Mouse (Mus musculus) urinary bladder, adult 18-20 months (tissue): Measurements from ENCODE around the gene Gmfg.

ENCODE experiments used
- DNase-seq, 2 experiments: peaks; one replicate each; pipeline ENCODE4 v3.0.0; 2022; ENCODE audit warnings: low spot score in 2 of 2, mixed read lengths in 2 of 2

The Gmfg gene

DNA sequence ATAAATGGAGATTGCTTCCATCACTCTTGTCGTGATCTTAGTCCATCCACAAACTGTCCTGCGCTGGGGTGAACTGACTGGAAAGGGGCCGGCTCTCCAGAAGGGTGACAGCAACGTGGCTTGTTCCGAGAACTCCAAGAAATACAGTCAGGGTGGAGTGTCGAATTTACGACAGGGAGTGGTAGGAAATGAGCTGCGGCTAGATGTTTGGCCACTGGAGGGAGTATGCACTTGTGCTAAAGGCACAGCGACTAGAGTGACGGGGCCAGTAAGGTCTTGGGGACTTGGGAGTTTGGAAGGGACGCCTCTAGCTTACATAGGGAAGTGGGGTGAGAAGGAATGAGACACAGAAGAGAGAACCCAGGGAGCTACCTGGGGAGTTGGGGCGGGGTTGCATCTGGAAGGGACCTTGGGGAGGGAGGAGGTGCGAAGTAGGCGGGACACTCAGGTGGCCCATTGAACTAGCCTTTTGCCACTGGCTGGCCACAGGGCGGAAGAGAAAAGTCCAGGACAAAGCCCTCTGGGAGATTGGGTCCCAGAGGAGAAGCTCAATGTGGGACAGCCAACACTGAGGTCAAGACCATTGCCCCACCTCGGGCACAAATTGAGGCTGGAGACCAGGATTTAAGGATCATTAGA is at the start of gene Gmfg:
TSS of gene Gmfg (plus strand) at position 516 of the 639 bp plus-strand sequence.
- DNase-seq: peak in 1 of 2 experiments; percentile 63

DNA sequence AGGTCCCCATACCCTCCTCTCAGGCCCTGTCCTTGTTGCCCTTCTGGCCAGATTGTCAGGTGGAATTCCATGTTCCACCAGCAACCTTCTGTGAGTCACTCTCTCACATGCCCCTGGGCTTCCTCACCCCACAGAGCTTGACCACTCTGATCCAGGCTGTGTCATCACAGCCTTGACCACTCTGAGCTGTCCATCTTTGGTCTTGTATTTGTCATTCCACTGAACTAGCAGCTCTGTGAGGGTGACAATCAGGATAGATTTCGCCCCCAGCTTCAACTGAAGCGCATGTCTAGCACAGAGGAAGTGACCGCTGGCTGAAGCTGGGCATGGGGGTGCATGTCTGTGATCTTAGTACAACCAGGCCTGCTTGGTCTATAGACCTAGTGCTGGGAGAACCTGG is 46.9 kb upstream of the Gmfg start:
- no peak for DNase-seq

DNA sequence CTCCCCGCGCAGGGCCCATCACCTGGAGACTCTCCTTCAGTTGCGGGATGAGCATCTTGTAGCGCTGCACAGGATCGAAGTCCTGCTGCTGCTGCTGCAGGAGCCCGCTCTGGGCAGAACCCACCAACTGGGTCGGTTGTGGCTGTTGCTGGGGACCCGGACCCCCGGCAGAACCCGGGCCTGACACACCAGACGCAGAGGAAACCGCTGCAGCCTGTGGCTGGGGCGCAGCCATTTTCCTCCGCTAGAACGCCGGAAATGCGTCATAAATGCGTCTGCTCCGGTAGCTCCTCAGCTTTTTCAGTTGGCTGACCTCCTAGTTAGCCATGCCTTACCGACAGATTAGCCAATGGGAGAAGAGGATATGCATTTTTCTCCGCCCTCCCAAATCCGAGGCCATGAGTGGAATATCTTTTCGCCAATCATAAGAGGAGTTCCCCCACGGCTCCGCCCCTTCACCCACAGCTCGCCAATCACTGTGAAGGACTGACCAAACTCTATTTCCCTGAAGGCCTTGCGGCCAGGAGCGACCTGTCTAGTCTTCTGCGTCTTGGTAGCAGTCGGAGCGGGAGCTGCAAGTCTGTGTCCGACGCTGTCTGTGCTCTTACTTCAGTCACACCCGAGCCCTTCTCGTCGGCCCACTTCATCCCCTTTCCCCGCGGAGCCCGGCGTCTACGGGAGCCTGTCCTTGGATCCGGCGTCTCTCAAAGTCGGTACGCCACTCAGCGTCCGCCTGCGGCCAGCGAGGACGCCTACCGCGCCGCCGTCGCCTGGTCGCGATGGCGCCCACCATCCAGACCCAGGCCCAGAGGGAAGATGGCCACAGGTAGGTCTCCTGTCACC is 44.6 kb upstream of the Gmfg start, which contains the start of the genes Med29 and Paf1:
TSS of gene Med29 (minus strand) at position 280 of the 843 bp plus-strand sequence.
TSS of gene Paf1 (plus strand) at position 523 of the 843 bp plus-strand sequence.
- peak; percentile 81 to 96 for DNase-seq

DNA sequence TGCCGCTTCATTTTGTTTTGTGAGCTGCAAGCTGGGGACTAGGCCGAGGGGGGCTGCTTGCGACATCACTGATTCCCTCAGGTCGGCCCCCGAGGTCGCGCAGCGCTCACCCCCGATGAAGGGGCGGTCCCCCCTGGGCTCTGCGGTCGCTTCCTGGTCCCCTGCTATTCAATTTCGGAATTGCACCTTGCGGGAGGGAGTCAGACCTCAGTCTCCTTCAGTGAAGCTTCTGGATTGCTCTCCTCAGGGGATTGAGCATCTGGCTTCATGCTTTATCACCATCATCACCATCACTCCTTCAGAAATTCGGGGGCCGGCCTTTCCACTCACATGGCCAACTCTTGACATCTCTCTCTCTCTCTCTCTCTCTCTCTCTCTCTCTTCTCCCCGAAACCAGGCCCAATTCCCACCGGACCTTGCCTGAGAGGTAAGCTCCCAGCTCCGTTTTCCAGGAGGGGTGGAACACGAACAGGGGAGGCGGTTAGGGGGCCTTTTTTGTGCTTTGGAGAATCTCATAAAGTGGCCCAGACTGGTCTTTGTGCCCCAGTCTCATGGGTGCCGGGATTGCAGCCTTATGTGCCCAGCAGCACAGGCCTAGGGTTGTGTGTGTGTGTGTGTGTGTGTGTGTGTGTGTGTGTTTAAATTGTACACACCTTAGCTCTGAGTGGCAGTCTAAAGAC is 43.8 kb upstream of the Gmfg start:
- DNase-seq: no peak

DNA sequence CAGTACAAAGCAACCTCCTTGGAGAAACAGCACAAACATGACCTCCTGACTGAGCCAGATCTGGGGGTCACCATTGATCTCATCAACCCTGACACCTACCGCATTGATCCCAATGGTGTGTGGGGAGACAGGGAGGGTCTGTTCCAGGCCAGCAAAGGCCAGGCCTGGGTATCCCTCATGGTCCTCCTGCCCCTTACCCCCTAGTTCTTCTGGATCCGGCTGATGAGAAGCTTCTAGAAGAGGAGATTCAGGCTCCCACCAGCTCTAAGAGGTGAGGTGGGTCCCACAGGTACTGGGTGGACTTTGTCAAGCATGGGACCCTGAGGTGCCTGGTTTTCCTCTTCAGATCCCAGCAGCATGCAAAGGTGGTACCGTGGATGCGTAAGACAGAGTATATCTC is 41.8 kb upstream of the Gmfg start:
- DNase-seq: no peak

DNA sequence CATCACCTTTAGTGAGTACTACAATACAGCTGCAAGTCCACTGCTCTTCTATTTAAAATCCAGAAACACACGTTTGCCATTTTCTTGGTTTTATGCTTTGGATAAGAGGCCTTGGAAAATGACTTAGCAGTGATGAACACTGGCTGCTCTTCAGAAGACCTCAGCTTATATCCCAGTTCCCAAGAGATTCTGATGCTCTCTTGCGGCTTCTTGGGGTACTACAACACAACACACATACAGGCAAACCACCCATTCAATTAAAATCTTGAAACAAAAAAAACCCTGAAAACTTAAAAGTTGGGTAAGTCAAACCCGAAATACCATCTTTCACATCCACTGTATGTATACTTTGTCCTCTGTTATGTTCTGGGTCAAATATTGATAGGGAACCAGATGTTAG is 39.2 kb upstream of the Gmfg start:
- DNase-seq: no peak

DNA sequence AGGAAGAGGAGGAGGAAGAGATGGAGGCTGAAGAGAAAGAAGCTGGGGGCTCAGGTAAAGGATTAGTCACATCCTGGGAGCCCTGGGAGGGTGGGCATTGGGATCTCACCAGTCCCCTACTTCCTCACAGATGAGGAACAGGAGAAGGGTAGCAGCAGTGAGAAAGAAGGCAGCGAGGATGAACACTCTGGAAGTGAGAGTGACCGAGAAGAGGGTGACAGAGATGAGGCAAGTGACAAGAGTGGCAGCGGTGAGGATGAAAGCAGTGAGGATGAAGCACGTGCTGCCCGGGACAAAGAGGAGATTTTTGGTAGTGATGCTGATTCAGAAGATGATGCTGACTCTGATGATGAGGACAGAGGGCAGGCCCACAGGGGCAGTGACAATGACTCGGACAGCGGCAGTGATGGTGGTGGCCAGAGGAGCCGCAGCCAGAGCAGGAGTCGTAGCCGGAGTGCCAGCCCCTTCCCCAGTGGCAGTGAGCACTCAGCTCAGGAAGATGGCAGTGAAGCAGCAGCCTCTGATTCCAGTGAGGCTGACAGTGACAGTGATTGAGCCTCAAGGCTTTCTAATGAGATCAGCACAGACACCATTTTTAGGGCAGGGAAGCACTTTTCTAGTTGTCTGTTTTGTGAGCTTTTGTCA is 38.4 kb upstream of the Gmfg start:
- DNase-seq: no peak

DNA sequence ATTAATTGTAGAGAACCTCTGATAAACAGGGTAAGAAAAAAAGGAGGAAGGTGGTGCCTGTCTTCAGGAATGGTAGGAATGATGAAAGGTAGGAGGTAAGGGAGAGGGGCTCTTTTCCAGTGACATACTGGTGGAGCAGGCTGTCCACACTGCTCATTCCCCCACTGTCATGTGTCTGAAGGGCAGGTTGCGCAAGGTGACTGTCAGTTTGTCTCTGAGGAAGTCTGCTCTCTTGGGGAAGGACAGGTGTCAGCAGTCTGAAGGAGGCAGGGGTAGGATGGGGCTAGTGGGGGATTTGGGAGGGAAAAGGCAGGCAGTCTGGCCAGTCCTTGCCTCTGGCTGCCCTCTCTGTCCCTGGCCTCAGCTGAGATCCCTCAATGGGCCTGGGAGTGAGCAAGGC is 36.2 kb upstream of the Gmfg start:
- DNase-seq: no peak

DNA sequence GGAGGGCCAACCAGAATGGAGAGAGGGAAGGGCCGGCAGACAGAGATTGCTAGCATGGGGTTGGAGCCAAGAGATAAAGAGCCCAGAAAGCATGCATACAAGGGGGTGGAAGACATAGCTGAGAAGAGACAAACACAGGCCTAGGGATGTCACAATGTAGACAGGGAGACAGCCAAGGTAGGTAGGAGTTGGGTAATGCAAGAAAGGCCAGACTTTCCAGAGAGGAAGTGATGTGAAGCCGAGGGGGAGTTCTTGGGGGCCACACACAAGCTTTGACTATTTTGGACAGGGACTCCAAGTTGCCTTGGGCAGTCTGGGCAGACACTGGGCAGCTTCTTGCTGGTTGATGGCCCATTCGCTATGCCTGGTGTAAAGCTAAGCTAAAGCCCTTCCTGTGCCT is 35.3 kb upstream of the Gmfg start:
- no peak for DNase-seq

DNA sequence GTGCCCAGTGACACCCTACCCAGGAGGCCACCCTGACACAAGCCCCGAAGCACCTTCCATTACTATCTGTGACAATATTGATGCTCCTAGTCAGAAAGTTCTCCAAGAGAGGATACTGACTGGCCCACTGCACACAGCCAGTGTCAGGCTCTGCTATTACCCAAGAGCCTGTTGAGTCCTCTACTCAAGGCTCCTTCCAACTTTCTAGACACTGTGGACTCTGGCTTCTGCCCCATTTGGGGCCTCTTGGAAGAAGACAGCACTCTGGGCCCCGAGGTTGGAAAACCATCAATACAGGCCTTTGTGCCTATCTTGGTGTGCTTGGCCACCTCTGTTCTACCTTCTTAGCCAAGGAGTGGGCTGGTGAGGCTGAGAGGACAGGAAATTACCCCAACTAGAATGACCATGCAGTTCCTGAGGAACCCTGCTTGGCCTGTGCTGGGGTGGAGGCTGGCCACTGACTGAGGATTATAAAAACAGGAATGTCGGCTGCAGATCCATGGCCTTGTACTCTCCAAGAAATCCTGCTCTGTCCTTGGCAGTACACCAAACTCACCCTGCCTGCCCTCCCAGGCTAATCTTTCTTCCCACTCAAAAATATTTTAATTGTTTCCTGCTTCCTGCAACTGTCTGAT is 26.3 kb upstream of the Gmfg start:
- DNase-seq: peak in 1 of 2 experiments; percentile 63

DNA sequence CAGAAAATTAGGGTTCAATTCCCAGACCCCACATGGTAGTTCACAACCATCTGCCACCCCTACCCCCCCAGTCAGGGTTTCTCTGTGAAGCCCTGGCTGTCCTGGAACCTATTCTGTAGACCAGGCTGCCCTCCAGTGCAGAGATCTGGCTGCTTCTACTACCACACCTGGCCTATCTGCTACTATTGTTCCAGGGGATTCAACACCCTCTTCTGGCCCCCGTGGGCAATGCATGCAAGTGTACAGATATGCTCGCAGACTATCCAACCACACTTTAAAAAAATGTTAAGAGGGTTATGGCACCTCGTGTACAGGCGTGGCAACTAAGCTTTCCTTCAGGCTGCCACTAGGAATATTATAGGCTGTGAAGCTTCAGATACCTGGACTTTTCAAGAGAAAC is 24.4 kb upstream of the Gmfg start:
- DNase-seq: no peak

DNA sequence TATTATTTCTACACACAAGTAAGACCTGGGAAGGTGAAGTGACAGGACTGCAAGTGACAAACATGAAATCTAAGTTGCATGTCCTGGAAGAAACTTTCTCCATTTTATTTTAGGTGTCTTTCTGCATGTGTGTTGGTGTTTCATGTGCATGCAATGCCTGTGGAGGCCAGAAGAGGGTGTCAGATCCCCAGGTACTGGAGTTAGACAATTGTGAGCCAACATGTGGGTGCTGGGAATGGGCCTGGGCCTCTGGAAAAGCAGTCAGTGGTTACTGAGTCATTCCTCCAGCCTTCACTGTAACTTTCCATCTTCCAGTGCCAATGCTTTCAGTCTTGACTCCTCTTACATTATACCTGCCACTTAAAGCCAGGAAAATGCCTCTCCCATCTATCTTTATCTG is 19.9 kb upstream of the Gmfg start:
- no peak for DNase-seq

DNA sequence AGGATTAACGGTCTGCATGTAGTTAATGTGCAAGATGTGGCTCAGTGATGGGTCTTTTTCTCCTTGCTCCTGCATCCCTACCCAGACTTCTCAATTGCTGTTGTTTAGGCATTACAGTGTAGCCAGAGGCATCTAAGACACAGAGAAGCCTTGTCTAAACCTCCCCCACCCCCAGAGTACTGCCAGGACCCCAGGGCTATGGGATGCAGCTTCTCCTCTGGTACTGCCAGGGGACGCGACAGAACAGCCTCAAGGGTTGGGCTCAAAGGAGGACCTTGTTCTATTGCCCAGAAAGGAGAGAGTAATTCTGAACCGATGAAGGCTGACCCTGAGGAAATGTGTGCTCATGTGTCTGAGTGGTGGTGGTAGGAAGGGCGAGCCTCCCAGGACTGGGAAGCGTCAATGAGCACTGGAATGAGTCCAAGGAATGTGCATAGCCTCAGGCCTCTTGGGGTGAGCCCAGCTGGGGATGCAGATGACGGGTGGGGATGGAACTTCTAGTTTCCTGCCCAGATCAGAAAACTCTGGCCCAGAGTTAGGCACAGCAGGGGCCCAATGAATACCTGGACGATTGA is 19.1 kb upstream of the Gmfg start:
- peak in 1 of 2 experiments; percentile 52 for DNase-seq

DNA sequence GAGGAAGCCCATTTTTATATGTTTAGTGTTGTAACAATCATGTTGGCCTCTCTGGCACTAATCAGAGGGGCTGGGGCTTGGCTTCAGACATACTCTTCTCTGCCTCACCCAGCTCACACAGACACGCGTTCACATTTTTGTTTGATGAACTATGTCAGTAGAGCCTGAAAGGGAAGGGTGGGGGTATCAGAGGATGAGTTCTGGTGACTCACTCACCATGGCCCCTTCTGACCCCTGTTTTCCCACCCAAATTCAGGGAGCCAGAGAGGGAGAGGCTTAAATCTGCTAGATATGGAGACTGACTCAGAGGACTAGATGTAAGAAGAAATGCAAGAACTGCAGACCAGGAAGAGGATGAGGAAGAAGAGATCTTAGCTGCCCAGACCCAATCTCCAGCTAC is 17.8 kb upstream of the Gmfg start:
- DNase-seq: no peak

DNA sequence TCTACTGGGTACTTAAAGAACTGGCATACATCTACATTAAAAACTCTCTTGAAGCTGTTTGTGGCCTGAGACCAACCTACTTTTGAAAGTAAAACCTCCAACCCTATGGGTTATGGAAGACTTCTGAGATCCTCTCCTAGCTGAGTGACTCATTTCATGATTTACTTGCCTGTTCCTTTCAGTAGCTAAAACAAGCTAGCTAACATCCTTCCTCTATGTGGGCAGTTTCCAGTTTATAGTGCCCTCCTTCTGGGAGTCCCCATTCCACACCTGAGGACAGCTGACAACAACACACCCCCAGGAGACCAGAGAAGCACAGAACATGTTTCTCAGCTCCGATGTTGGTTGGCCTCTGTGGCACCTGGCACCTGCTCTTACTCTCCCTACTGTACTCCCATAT is 14.2 kb upstream of the Gmfg start:
- no peak for DNase-seq

DNA sequence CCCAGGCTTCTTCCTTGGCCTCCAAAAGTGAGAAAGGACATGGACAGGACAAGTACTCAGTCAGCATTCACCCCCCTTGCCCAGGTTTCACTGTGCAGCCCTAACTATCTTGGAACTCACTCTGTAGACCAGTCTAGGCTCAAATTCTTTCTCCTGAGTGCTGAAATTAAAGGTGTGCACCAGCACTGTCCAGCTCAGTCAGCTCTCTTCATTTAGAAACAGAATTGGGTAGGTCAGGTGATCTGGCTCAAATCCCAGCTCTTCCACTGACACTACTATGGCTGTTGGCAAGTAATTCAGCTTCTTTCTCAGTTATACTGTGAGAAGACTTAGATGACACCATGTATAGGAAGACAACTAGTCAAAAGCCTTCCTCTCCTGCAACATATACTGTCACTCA is 9.5 kb upstream of the Gmfg start:
- no peak for DNase-seq

DNA sequence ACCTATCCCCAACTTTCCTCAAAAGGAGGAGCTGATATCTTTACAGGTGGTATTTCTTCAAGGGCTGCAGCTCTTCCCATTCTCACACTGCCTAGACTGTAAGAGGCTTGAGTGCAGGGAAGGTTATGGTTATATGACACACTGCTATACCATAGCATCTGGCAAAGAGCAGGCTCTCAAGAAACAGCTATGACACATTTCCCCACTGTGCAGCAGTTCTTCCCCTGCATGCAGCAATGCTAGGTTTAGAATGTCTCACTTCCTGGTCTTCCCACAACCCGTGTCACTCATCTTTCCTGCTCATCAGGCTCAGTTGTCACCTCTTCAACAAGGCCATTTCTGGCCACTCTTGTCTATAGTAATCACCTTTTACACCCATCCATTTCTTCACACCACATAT is 6.7 kb upstream of the Gmfg start:
- DNase-seq: no peak

DNA sequence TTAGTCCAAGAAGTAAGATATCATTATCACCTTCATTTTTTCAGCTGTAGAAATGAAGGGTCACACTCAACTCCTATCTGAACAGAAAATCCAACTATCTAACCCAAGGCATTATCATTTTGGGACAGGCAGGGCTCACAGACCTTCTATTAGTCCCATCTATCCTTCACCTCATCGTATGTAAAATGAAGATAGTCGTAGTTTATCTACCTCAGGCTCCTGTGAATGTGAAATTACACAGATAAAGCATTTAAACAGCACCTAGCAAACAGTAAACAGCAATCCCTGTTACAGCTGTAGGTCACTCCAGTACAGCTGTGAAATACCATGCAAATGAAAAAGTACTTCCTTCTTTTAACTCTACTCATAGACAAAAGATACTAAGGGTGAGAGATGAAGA is 5.0 kb upstream of the Gmfg start:
- DNase-seq: no peak

DNA sequence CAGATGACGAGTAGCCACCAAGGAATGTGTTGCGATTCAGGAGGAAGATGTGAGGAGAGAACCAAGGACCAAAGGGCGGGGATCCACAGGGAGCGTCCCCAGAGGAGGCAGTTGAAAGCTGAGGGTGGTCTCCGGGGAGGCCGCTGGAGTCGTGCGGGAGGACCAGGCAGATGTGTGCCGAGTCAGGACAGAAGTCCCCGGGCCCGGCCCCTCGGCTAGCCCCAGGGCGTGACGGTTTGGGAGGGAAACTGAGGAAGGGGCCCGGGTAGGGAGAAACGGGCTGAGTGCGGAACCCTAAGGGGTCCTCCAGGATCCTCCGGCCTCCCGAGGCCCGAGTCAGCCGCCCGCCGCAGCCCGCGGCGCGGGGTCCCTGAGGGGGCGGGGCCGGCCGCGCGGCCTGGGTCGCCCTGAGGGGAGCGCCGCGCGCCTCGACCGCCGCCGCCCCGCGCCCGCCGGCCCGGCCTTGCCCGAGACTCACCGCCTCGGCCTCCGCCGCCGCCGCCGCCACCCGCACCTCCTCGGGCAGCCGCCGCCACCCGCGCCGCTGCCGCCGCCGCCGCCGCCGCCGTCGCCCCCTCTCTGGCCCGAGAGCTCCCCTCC is 1.5 kb upstream of the Gmfg start:
- DNase-seq: peak in 1 of 2 experiments; percentile 23

DNA sequence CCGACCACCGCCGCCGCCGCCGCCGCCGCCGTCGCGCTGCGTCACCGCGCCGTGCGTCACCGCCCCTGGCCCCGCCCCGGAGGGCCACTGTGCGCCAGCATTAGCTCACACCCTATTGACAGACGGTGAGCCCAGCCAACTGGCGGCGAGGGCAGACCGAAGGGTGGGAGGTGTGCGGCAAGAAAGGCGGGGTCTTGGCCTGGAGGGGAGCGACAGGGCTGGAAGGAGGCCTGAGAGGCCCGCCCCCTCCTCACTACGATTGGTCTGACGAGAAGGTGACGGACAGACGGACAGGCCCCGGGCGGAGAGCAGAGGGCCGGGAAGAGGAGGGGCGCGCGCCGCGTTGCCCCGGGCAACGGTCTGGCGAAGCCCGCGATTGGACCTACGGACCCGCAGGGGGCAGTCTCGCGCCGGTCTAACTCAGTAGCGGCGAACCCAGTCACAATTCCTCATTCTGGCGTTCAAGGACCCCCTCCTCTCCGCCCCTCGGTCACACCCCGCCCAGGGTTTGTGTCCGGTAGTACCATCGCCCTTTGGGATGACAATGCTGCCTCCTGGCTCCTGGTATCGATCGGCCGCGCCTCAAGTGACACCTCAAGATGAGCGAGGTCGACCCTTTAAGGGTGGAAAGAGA is 859 bp upstream of the Gmfg start:
- DNase-seq: peak; percentile 99 to 100
